Mouse (Mus musculus): ENCODE results near the gene 4930442H23Rik.

4930442H23Rik gene

GRCm38 (mm10) chr10:81143157-81143633, 40.5 kb downstream of the 4930442H23Rik start:
- no peak for DNase-seq

- no peak for DNase-seq
Observed at GRCm38 (mm10) chr10:81142551-81142981, 41.1 kb downstream of the 4930442H23Rik start.

DNA sequence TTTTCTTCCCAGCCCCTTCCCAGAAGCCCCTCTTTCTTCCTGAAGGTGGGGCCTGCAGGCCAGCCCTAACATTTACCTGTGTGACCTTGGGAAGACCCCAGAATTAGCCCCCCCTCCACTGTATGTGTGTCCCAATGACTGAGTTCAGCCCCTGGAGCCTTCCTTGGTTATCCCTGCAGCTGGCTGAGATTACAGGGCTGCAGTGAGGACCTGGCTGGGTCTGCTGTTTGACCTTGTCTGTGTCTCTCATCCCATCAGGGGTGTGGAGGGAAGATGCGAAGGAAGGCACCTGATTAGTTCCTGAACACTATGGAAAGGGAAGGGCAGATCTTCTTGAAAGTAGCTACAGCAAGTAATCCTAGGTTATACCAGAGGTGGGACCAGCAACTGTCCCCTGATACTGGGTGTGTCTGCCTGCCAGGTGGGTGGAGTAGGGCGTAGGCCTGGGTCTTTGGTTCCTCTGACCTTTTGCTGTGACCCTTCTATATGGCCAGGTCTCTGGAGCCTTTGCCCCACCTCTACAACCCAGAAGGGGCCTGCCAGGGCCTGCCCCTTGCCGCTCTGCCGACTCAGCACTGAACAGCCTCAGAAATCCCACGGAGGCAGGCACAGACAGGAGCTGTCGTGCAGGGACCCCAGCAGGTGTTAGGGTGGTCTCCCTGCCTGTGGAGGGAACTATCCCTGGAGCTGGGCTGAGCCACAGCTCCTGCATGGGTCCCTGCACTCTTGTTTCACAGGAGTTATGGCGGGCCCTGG, 42.0 kb downstream of the 4930442H23Rik start:
- DNase-seq: no peak

- DNase-seq: no peak
Observed at GRCm38 (mm10) chr10:81140717-81141454, 42.8 kb downstream of the 4930442H23Rik start.

GRCm38 (mm10) chr10:81140005-81140404, 43.6 kb downstream of the 4930442H23Rik start:
- DNase-seq: no peak

GRCm38 (mm10) chr10:81139529-81139846, 44.2 kb downstream of the 4930442H23Rik start:
- no peak for DNase-seq

GRCm38 (mm10) chr10:81138821-81139528, 44.7 kb downstream of the 4930442H23Rik start:
- no peak for DNase-seq

- no peak for DNase-seq
Observed at GRCm38 (mm10) chr10:81138131-81138782, 45.4 kb downstream of the 4930442H23Rik start.

DNA sequence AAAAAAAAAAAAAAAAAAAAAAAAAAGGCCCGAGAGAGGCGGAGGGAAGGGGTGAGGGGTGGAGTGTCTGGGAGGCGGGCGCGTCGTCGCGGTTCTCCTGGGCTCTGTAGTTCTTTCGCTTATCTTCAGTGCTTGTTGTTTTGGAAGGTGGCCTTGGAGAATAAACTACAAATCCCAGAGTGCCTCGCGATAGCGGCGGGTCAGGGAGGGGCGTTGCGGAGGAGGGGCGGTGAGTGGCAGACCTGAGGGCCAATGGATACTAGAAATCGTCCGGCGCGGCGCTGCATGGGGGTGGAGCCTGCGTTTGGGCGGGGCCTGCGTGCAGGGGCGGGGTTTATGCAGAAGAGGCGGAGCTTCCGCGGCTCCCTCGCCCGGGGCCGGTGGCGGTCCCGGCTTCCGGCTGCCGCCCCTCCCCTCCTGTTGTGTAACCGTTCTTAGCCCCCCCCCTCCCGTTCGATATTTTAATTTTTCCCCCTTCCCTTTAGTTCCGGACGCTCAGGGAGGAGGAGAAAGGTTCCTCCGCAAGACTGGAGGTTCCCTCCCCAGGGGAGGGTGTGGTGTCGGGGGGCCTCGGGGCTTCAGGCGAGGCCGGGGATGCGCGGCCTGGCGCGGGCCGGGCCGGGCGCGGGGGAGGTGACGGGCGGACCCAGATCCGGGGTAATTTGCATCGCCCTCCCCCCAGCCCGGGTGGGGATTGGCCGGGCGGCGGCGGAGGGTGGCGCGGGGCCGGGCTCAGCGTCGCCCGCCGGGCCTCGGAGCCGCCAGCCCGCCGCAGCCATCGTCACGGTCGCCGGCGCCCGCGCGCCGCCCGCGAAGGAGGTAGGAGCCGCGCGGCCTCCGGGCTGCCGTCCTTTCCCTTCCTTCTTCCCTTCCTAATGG, 46.2 kb downstream of the 4930442H23Rik start:
- peak; percentile 99 for DNase-seq

DNA sequence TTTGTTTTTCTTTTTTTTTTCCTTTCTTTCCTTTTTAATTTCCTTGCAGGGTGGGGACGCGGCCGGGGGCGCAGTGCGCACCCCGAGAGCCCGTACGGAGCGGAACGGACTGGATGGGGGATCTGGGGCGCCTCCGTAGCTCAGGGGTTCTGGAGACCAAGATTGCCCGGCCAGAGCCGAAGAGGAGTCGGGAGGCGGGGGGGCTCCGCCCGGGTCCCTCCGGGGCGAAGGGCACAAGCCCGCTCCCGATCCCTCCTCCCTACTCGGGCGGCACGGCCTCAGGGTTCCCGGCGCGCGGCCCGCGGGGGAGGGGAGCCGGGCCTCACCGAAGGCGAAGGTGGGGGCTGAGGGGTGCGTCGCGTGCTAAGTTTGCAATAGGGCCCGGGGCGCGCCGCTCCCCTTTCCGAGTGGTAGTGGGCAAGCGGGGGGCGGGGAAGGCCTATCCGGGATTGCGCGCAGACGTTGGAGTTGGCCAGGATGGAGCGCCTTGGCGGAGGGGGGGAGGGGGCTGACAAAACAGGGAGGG, 46.9 kb downstream of the 4930442H23Rik start:
- peak; percentile 80 for DNase-seq

GRCm38 (mm10) chr10:81135831-81136705, 47.6 kb downstream of the 4930442H23Rik start:
- peak; percentile 77 for DNase-seq

DNA sequence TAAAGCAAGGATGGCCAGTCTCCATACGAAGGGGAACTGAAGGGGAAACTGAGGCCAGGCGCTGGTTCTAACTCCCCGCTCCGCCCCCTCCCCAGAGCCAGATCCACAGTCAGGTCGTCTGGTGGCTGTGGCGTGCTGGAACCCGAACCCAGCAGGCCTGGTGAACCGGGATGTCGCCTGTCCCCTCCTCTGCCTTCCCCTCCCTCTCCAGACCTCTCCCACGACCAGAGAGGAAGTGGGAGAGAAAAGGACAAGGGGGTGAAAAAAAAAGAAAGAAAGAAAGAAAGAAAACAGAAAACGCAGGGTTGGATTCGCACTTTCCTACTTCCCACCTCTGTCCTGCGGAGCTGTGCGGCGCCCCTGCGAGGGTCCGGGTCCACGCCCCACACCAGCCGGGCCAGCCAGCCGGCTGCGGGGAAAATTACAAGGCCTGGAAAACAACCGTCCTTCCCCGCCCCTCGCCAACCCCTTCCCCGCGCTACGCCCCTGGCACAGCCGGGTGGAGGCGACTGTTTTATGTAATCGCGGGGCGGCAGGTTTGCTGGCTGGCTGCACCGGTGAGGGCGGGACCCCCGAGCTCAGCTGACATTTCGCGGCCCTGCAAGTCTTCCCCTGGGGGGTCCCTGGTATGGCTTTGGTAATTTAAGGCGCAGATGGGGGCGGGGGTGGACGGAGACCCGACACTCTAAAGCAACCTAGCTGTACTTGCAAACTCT, 48.5 kb downstream of the 4930442H23Rik start, which contains the start of gene Zbtb7a:
TSS of gene Zbtb7a (plus strand) at position 255 of the 716 bp plus-strand sequence.
- DNase-seq: peak; percentile 60

DNA sequence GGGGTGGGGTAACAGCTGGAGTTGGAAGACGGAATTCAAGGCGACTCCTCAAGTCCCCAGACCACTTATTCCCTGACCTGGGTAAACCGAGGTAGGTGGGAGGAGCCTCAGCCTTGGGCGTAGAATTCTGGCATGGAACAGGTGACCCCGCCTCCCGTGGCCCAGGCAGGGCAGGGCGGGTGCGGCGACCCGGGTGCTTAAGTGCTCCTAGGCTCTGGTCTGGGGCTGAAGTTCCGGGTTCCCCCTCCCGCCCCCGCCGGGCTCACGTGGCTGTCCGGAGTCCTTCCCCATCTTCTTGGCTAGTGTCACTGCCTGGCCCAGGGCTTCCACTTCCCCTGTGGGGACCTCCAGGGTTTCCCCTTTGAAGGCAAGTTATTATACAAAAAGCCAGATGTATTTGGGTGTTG, 49.5 kb downstream of the 4930442H23Rik start:
- DNase-seq: no peak
